Mouse (Mus musculus): Measurements from ENCODE around the gene Cop1.

DNA sequence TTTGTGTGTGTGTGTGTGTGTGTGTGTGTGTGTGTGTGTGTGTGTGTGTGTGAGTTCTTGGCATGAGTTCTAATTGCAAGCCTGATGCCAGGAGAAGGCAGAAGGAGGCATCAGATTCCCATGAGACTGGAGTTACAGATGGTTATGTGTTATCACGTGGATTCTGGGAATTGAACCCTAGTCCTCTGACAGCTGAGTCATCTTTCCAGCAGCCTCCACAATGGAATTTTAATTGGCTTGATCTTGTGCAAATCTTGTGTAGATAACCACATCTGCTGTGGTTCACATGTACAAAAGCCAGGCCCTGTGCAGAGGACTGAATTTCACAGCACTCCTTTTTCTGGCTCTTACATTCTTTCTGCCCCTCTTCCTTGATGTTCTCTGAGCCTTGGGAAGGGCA lies 150.1 kb downstream of the Cop1 start:
- no peak for TF ChIP-seq POLR2A (IDR thresholded peaks at IDR 0.05; ENCODE audit: extremely low read depth, insufficient read depth, low read length)
- no peak for TF ChIP-seq CTCF (IDR thresholded peaks at IDR 0.05; ENCODE audit: extremely low read depth, insufficient read depth, low read length)
